Mouse (Mus musculus) cerebral cortex, adult 2 months (tissue): ENCODE measurements around the gene Abca4.

Source experiments
- WGBS: fragments of 180-500 bp; shearing (Covaris S2); methylation state at CpG from one replicate; pipeline ENCODE4 v1.1.7; 2018; 5-methylcytosine and 5-hydroxymethylcytosine counted together

Abca4 gene

GRCm38 (mm10) chr3:122109461-122109860 lies 65.2 kb downstream of the Abca4 start:
- WGBS = 83% methylated on average over 4 of the region's 4 CpGs

- 49% methylated on average over 9 of the region's 9 CpGs for WGBS
Measured at GRCm38 (mm10) chr3:122111141-122111981, 67.1 kb downstream of the Abca4 start.

- 77% methylated on average over 9 of the region's 9 CpGs for WGBS
Measured at GRCm38 (mm10) chr3:122118651-122119214, 74.5 kb downstream of the Abca4 start.

- WGBS = 86% methylated on average over 7 of the region's 7 CpGs
Measured at GRCm38 (mm10) chr3:122119733-122120132, 75.5 kb downstream of the Abca4 start.

GRCm38 (mm10) chr3:122120217-122120616 lies 76.0 kb downstream of the Abca4 start:
- WGBS = 77% methylated on average over 7 of the region's 7 CpGs

- 11% methylated on average over 17 of the region's 17 CpGs for WGBS
Measured at GRCm38 (mm10) chr3:122122127-122122663, 78.0 kb downstream of the Abca4 start.

GRCm38 (mm10) chr3:122122838-122123237 lies 78.6 kb downstream of the Abca4 start:
- 75% methylated on average over 8 of the region's 8 CpGs for WGBS

- WGBS = 65% methylated on average over 17 of the region's 17 CpGs
Measured at GRCm38 (mm10) chr3:122128999-122129493, 84.8 kb downstream of the Abca4 start.

GRCm38 (mm10) chr3:122130771-122131170 lies 86.5 kb downstream of the Abca4 start:
- 50% methylated on average over 4 of the region's 4 CpGs for WGBS

- 35% methylated on average over 3 of the region's 3 CpGs for WGBS
Measured at GRCm38 (mm10) chr3:122131633-122132032, 87.4 kb downstream of the Abca4 start.

GRCm38 (mm10) chr3:122133255-122133654 lies 89.0 kb downstream of the Abca4 start:
- 92% methylated on average over 5 of the region's 5 CpGs for WGBS

GRCm38 (mm10) chr3:122133840-122134239 lies 89.6 kb downstream of the Abca4 start:
- WGBS = 91% methylated on average over 6 of the region's 6 CpGs

GRCm38 (mm10) chr3:122140589-122141400 lies 96.6 kb downstream of the Abca4 start:
- WGBS = 64% methylated on average over 18 of the region's 18 CpGs

- WGBS = 86% methylated on average over 9 of the region's 9 CpGs
Measured at GRCm38 (mm10) chr3:122142256-122142922, 98.1 kb downstream of the Abca4 start.

GRCm38 (mm10) chr3:122143432-122143831 lies 99.2 kb downstream of the Abca4 start:
- 88% methylated on average over 3 of the region's 3 CpGs for WGBS

GRCm38 (mm10) chr3:122145430-122145829 lies 101.2 kb downstream of the Abca4 start:
- 92% methylated on average over 3 of the region's 3 CpGs for WGBS

GRCm38 (mm10) chr3:122150836-122151235 lies 106.6 kb downstream of the Abca4 start:
- whole genome bisulfite sequencing = 89% methylated on average over 7 of the region's 7 CpGs

- WGBS = 48% methylated on average over 4 of the region's 4 CpGs
Measured at GRCm38 (mm10) chr3:122152431-122152830, 108.2 kb downstream of the Abca4 start.

GRCm38 (mm10) chr3:122154080-122154479 lies 109.8 kb downstream of the Abca4 start:
- 83% methylated on average over 2 of the region's 2 CpGs for WGBS

GRCm38 (mm10) chr3:122159447-122159846 lies 115.2 kb downstream of the Abca4 start:
- WGBS = 91% methylated on average over 1 of the region's 1 CpGs

GRCm38 (mm10) chr3:122169616-122170178 lies 125.5 kb downstream of the Abca4 start:
- WGBS = 55% methylated on average over 10 of the region's 10 CpGs
